Mouse (Mus musculus) thymus, adult 2 months (tissue): ENCODE measurements around the gene Nt5m. TPM values are rescaled to one million over a fixed set of nuclear protein-coding genes. Genes with fewer than 3 reads are reported as not detected.

Source experiments
- DNase-seq: peaks from one replicate; pipeline ENCODE4 v3.0.0; 2021
- H3K27ac ChIP-seq: fragments of 200-500 bp; 2 replicates; pipeline ENCODE4 v1.5.1; 2012; ENCODE audit warnings: low read length, control low read depth; ENCODE audit not compliant: control insufficient read depth, insufficient read depth
- H3K27me3 ChIP-seq: fragments of 200-500 bp; 2 replicates; pipeline ENCODE4 v1.6.1; 2012; ENCODE audit warnings: mild to moderate bottlenecking, low read length, moderate library complexity, mixed read lengths; ENCODE audit not compliant: control insufficient read depth, insufficient read depth
- H3K36me3 ChIP-seq: fragments of 200-500 bp; 2 replicates; pipeline ENCODE4 v1.6.1; 2012; ENCODE audit warnings: mild to moderate bottlenecking, low read length, moderate library complexity; ENCODE audit not compliant: control insufficient read depth, insufficient read depth
- H3K4me1 ChIP-seq: fragments of 200-500 bp; replicated peaks from 2 replicates; pipeline ENCODE4 v1.6.1; 2012; ENCODE audit warnings: low read length; ENCODE audit not compliant: control insufficient read depth, insufficient read depth
- H3K4me3 ChIP-seq: fragments of 200-500 bp; 2 replicates; pipeline ENCODE4 v1.5.1; 2012; ENCODE audit warnings: mild to moderate bottlenecking, low read length, control low read depth, moderate library complexity; ENCODE audit not compliant: control insufficient read depth, insufficient read depth
- CTCF ChIP-seq: fragments of 200-500 bp; IDR thresholded peaks from 2 replicates; pipeline ENCODE4 v1.5.1; 2012; ENCODE audit warnings: mild to moderate bottlenecking, control low read depth, low read length, moderate library complexity, borderline replicate concordance; ENCODE audit not compliant: control insufficient read depth, poor library complexity, insufficient read depth; ENCODE audit errors: extremely low read depth
- POLR2A ChIP-seq: fragments of 200-500 bp; IDR thresholded peaks from 2 replicates; pipeline ENCODE4 v1.6.1; 2012; ENCODE audit warnings: mild to moderate bottlenecking, low read length, control low read depth, moderate library complexity; ENCODE audit not compliant: control insufficient read depth, poor library complexity, insufficient read depth; ENCODE audit errors: extremely low read depth
- WGBS: fragments of 180-500 bp; shearing (Covaris S2); methylation state at CpG from one replicate; pipeline ENCODE4 v1.1.7; 2018; 5-methylcytosine and 5-hydroxymethylcytosine counted together
- polyA plus RNA-seq: library from polyadenylated mRNA; depleted of rRNA; stranded (reverse); fragments of >200 nt; gene quantifications from 2 replicates; pipeline ENCODE4 v1.2.3, GENCODE M21; 2012

Gene Nt5m
- polyA plus RNA-seq, 1 experiment: 31.0 TPM

- no peak overlapping the region for H3K27ac ChIP-seq
- DNase-seq: no peak
- 55% methylated on average over 4 of the region's 4 CpGs for WGBS
- no peaks in the 10 kb centered on the region for H3K27me3 ChIP-seq
- TF ChIP-seq CTCF (no peak), POLR2A (no peak)
- peaks cover 7% of the 10 kb centered on the region for H3K36me3 ChIP-seq
- no peaks in the 10 kb centered on the region for H3K4me1 ChIP-seq
- H3K4me3 ChIP-seq: no peak overlapping the region
Observed at GRCm38 (mm10) chr11:59838426-59838825, 821 bp upstream of the Nt5m start.

- H3K4me3 ChIP-seq: peak within 1 kb of the TSS; percentile 88
- WGBS: under 1% methylated on average over 43 of the region's 43 CpGs
- no peaks in the 10 kb centered on the region for H3K27me3 ChIP-seq
- H3K27ac ChIP-seq: peak within 1 kb of the TSS; percentile 88
- TF ChIP-seq POLR2A (peak; percentile 62; the same call in 1 of the 2 replicates), CTCF (no peak)
- peak; percentile 94 for DNase-seq
- H3K4me1 ChIP-seq: no peaks in the 10 kb centered on the region
- H3K36me3 ChIP-seq: peaks cover 3% of the 10 kb centered on the region; the same call in 1 of the 2 replicates
Observed at GRCm38 (mm10) chr11:59839459-59840126, 346 bp downstream of the Nt5m start, which contains the start of gene Cops3. Gene Cops3 (minus strand): TSS chr11:59839838.

DNA sequence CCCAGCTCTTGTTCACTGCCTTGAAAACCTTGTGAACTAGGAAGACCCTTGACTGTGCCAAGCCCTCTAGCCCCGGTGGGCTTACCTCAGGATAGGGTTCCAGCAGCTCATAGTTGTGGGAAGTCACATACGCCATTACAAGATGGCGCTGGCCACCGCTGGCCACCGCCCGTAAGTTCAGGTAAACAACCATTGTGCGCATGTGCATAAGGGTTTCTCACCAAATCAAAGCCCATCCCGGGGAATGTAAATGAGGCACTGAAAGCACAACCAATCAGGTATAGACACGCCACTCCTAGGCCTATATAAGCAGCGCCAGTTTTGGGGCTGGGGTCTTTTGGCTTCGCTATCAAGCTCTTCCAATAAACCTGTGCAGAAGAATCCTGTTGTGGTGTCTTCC is 7.1 kb downstream of the Nt5m start:
- WGBS: 98% methylated on average over 11 of the region's 11 CpGs
- Histone ChIP-seq H3K4me3 (no peak overlapping the region), H3K4me1 (peaks cover 4% of the 10 kb centered on the region), H3K36me3 (no peaks in the 10 kb centered on the region), H3K27ac (no peak overlapping the region), H3K27me3 (no peaks in the 10 kb centered on the region)
- DNase-seq: no peak
- TF ChIP-seq POLR2A: no peak
- TF ChIP-seq CTCF: no peak

GRCm38 (mm10) chr11:59847131-59847530 is 7.9 kb downstream of the Nt5m start:
- peak; percentile 57; the same call in 1 of the 2 replicates for TF ChIP-seq CTCF
- no peak for TF ChIP-seq POLR2A
- H3K4me3 ChIP-seq: no peak overlapping the region
- peak; percentile 69 for DNase-seq
- no peak overlapping the region for H3K27ac ChIP-seq
- H3K27me3 ChIP-seq: no peaks in the 10 kb centered on the region
- peaks cover 4% of the 10 kb centered on the region for H3K4me1 ChIP-seq
- 11% methylated on average over 2 of the region's 2 CpGs for WGBS
- no peaks in the 10 kb centered on the region for H3K36me3 ChIP-seq

DNA sequence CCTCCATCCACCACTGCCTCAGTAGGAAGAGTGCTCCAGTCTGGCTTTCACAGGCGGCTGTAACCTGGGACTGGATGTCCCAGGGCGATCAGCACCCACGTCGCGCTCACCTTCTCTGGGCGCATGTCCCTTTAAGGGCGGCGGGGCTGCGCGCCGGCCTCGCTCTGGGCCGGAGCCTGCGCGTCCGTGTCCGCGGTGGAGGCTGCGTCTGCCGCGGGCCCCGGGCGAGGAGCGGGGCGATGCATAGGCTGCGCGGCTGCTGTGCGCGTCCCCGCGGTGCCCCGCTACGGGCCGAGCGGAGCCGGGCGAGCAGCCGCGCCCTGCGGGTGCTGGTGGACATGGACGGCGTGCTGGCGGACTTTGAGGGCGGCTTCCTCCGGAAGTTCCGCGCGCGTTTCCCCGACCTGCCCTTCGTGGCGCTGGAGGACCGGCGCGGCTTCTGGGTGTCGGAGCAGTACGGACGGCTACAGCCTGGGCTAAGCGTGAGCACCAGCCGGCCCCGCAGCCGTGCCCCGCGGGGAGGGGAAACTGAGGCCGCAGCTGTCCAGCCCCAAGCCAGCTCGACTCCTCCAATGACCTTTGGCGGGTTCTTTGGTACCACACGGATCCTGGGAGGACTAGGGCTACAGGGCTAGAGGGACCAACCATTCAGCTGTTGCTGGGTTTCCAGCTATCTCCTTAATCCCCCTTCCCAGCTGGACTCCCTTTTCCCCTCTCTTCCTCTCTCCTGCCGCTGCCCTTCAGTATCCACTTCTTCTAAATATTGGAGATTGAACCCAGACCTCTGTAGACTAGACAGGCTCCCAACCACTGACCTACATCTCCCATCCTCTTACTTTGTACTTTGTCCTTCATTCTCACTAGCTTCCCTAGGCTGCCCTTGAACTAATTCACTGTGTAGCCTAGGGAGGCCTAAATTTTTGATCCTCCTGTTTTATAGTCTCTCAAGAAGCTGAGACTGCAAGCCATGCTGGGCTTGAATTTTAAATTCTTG is 8.9 kb downstream of the Nt5m start:
- H3K4me3 ChIP-seq: peak overlapping the region; percentile 96
- DNase-seq: peak; percentile 66
- no peak overlapping the region for H3K27ac ChIP-seq
- TF ChIP-seq POLR2A (peak; percentile 25; the same call in 1 of the 2 replicates), CTCF (peak; percentile 42; the same call in 1 of the 2 replicates)
- under 1% methylated on average over 67 of the region's 69 CpGs for WGBS
- H3K4me1 ChIP-seq: peaks cover 4% of the 10 kb centered on the region
- no peaks in the 10 kb centered on the region for H3K27me3 ChIP-seq
- H3K36me3 ChIP-seq: no peaks in the 10 kb centered on the region

- H3K4me1 ChIP-seq: peaks cover 4% of the 10 kb centered on the region
- no peaks in the 10 kb centered on the region for H3K36me3 ChIP-seq
- WGBS: 80% methylated on average over 3 of the region's 3 CpGs
- no peak overlapping the region for H3K27ac ChIP-seq
- no peak for DNase-seq
- TF ChIP-seq POLR2A: no peak
- TF ChIP-seq CTCF: no peak
- no peaks in the 10 kb centered on the region for H3K27me3 ChIP-seq
- H3K4me3 ChIP-seq: no peak overlapping the region
Observed at GRCm38 (mm10) chr11:59852865-59853264, 13.6 kb downstream of the Nt5m start.

GRCm38 (mm10) chr11:59860467-59860866 is 21.2 kb downstream of the Nt5m start:
- H3K36me3 ChIP-seq: no peaks in the 10 kb centered on the region

More at GRCm38 (mm10) chr11:59860467-59860866, 21.2 kb downstream of the Nt5m start:
- no peak for TF ChIP-seq CTCF
- TF ChIP-seq POLR2A: no peak
- WGBS: 96% methylated on average over 11 of the region's 11 CpGs
- no peaks in the 10 kb centered on the region for H3K27me3 ChIP-seq
- H3K27ac ChIP-seq: no peak overlapping the region
- no peak overlapping the region for H3K4me3 ChIP-seq
- no peaks in the 10 kb centered on the region for H3K4me1 ChIP-seq
- DNase-seq: no peak
